Mouse (Mus musculus) embryonic facial prominence, embryonic 14.5 days (tissue): ENCODE measurements around the gene Fbxo31. TPM values are rescaled to one million over a fixed set of nuclear protein-coding genes. Genes with fewer than 3 reads are reported as not detected.

Experiments
- ATAC-seq: fragments of 200-750 bp; cut with Nextera tagmentation; 2 replicates; pipeline ENCODE4 v1.8.0; 2017; ENCODE audit warnings: low read depth, moderate number of reproducible peaks, moderate TSS enrichment
- DNase-seq: peaks from one replicate; pipeline ENCODE4 v3.0.0-alpha.2; 2015; ENCODE audit warnings: low spot score
- H3K27ac ChIP-seq: fragments of 300-500 bp; sonication (generic); replicated peaks from 2 replicates; pipeline ENCODE4 v1.5.1; 2014; ENCODE audit warnings: low read depth, mild to moderate bottlenecking, low read length, moderate library complexity
- H3K27me3 ChIP-seq: fragments of 300-500 bp; sonication (generic); replicated peaks from 2 replicates; pipeline ENCODE4 v1.6.1; 2014; ENCODE audit warnings: low read length; ENCODE audit not compliant: control insufficient read depth, insufficient read depth
- H3K36me3 ChIP-seq: fragments of 300-500 bp; sonication (generic); 2 replicates; pipeline ENCODE4 v1.6.1; 2014; ENCODE audit warnings: low read length, mixed read lengths; ENCODE audit not compliant: control insufficient read depth, insufficient read depth
- H3K4me1 ChIP-seq: fragments of 300-500 bp; sonication (generic); 2 replicates; pipeline ENCODE4 v1.6.1; 2014; ENCODE audit warnings: antibody characterized with exemption, low read length; ENCODE audit not compliant: control insufficient read depth, insufficient read depth
- H3K4me2 ChIP-seq: fragments of 300-500 bp; sonication (generic); 2 replicates; pipeline ENCODE4 v1.6.1; 2014; ENCODE audit warnings: low read depth, mild to moderate bottlenecking, low read length, moderate library complexity, mixed read lengths
- H3K4me3 ChIP-seq: fragments of 300-500 bp; sonication (generic); 2 replicates; pipeline ENCODE4 v1.5.1; 2014; ENCODE audit warnings: low read depth, mild to moderate bottlenecking, low read length
- H3K9ac ChIP-seq: fragments of 300-500 bp; sonication (generic); 2 replicates; pipeline ENCODE4 v1.6.1; 2014; ENCODE audit warnings: low read depth, mild to moderate bottlenecking, low read length, moderate library complexity, mixed read lengths
- H3K9me3 ChIP-seq: fragments of 300-500 bp; sonication (generic); 2 replicates; pipeline ENCODE4 v1.6.1; 2016; ENCODE audit warnings: low read length; ENCODE audit not compliant: control insufficient read depth
- WGBS: fragments of 180-500 bp; shearing (Covaris S2); extraction: QIAGEN DNeasy Blood & Tissue Kit; methylation state at CpG from one replicate; pipeline ENCODE4 v1.1.7; 2014; 5-methylcytosine and 5-hydroxymethylcytosine counted together
- polyA plus RNA-seq: library from polyadenylated mRNA; unstranded; fragments of >200 nt; fragmentation: Nextera tagmentation; extraction: Ambion mirVana; gene quantifications from 2 replicates; pipeline ENCODE4 v1.2.1, GENCODE M21; 2014

Fbxo31 gene
- polyA plus RNA-seq, 1 experiment from 2014 or later = 15.3 TPM

DNA sequence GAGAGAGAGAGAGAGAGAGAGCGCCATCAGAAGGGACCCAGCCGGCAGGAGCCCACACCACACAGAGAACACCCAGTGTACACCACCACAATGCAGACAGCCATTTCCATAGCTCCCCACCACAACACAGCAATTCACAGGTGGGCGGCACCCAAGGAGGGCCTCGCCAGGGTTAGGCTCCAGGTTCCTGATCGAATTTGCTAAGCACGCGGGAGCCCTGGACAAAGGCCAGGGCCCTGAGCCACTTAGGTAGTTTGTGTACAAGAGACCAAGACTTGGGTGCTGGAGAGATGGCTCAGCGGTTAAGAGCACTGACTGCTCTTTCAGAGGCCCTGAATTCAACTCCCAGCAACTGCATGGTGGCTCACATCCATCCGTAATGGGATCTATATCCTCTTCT, 26.1 kb downstream of the Fbxo31 start:
- ATAC-seq = no peak
- Histone ChIP-seq H3K9me3 (no peaks in the 10 kb centered on the region), H3K27ac (no peak overlapping the region), H3K36me3 (peaks cover 52% of the 10 kb centered on the region), H3K4me2 (no peak overlapping the region), H3K4me1 (no peaks in the 10 kb centered on the region), H3K9ac (no peak overlapping the region), H3K4me3 (no peak overlapping the region), H3K27me3 (no peaks in the 10 kb centered on the region)
- WGBS = 83% methylated on average over 9 of the region's 9 CpGs
- no peak for DNase-seq

DNA sequence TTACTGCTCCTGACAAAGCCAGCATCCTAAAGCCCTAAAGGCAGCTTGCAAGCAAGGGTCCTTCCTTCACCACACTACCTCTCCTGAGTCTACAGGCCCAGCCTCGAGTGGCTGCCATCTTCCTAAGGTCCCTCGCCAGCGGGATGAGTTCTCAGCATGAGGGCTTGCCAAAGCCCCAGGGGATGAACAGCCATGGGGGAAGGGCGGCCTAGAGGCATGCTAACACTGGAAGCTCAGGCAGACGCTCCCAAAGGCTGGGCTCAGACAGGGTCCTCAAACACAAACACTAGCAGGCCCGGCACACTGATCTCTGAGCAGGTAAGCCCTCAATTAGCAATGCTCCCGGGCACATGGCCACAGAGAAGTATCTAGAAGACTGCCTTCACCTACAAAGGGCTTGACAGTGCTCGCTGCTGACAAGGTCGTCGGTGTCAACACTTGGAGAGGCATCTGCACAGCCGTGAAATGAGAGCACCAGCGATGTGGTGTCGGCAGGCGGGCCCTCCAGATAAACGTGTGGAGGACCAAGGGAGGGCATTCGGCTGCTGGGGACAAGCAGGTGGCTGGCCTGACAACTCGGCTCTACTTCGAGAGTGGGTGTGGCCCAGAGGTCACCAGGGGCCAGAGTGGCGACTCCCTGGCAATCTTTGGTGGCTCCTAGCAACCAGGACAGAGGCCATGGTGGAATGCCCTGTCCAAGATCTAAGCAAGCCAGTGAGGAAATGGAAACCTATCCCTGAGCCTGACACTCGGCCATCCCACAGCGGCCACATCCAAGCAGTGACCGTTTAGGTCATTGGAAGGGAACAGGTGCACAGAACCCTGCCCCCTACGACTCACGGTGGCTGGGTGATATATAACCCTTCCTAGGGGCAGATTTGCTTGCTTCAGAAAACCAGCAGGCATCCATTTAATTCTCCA, 27.3 kb downstream of the Fbxo31 start:
- ATAC-seq = no peak
- Histone ChIP-seq H3K36me3 (peaks cover 52% of the 10 kb centered on the region), H3K27ac (no peak overlapping the region), H3K4me3 (no peak overlapping the region), H3K9me3 (no peaks in the 10 kb centered on the region), H3K4me1 (no peaks in the 10 kb centered on the region), H3K27me3 (no peaks in the 10 kb centered on the region), H3K9ac (no peak overlapping the region), H3K4me2 (no peak overlapping the region)
- WGBS = 71% methylated on average over 24 of the region's 24 CpGs
- DNase-seq = no peak

DNA sequence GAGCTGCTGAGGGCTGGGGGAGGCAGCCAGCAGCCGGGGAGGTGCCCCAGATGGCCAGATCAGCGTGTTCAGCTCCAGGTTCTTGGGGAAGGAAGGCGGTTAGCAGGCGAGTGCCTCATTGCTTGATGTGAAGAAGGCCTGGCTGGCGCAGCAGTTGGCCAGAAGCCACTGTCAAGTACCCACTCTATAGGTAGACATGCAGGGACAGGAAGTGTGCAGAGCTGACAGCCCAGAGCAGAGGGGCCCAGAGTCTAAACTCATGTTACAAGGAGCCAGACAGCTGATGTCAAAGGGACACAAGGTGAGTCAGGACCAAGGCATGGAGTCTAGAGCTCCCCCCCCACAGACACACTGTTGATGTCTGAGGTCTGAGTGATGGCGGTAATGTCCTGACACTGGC, 28.6 kb downstream of the Fbxo31 start:
- Histone ChIP-seq H3K4me3 (no peak overlapping the region), H3K27ac (no peak overlapping the region), H3K4me2 (no peak overlapping the region), H3K9ac (no peak overlapping the region), H3K9me3 (no peaks in the 10 kb centered on the region), H3K27me3 (no peaks in the 10 kb centered on the region), H3K36me3 (peaks cover 47% of the 10 kb centered on the region), H3K4me1 (no peaks in the 10 kb centered on the region)
- no peak for ATAC-seq
- WGBS = 92% methylated on average over 6 of the region's 6 CpGs
- no peak for DNase-seq

DNA sequence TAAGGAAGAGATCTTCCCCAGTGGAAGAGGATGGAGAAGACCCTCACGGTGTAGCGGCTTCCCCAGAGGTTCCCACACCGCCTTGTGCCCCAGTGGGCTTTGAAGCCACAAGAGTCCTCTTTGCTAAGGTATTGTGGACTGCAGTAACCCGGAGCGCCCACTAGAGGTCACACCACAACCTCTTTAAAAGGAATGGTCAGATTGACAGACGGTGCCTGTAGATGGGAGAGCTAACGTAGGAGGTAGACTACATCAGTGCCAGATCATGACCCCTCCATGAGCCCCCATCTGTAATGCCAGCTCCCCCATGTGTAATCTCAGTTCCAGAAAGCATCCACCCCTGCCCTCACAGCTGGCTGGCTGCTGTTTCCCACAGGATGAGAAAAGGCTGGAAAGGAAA, 31.5 kb downstream of the Fbxo31 start:
- no peak overlapping the region for H3K4me2 ChIP-seq
- peaks cover 22% of the 10 kb centered on the region; the same call in 1 of the 2 replicates for H3K36me3 ChIP-seq
- H3K9me3 ChIP-seq = no peaks in the 10 kb centered on the region
- no peak overlapping the region for H3K4me3 ChIP-seq
- ATAC-seq (peak; percentile 50; the same call in 1 of the 2 replicates), DNase-seq (peak; percentile 75)
- H3K9ac ChIP-seq = no peak overlapping the region
- H3K27me3 ChIP-seq = no peaks in the 10 kb centered on the region
- H3K27ac ChIP-seq = no peak overlapping the region
- 7% methylated on average over 7 of the region's 7 CpGs for WGBS
- no peaks in the 10 kb centered on the region for H3K4me1 ChIP-seq

DNA sequence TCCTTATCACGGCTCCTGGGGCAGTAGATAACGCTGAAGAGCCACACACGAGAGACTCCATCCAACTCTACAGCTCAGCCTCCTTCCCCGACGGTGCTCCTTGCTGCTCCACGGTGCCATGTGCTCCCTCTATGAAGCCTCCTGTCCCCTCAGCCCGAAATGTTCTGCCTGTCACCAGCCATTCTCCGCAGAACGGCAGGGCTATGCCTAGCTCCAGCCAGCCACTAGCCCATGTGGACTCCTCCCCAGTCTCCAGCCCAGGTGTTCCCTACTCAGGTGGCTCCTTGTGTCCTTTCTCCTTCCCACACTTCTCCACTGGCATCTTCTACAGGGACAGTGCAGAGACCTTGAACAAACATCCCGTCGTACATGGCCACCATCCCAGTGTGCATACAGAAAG, 33.7 kb downstream of the Fbxo31 start:
- H3K9ac ChIP-seq = no peak overlapping the region
- no peak overlapping the region for H3K27ac ChIP-seq
- no peaks in the 10 kb centered on the region for H3K4me1 ChIP-seq
- H3K27me3 ChIP-seq = no peaks in the 10 kb centered on the region
- 74% methylated on average over 11 of the region's 11 CpGs for WGBS
- H3K9me3 ChIP-seq = 0 out of 2 replicates have a peak, but pooled peaks cover 4% of the 10 kb centered on the region
- DNase-seq (no peak), ATAC-seq (no peak)
- H3K36me3 ChIP-seq = peaks cover 7% of the 10 kb centered on the region; the same call in 1 of the 2 replicates
- H3K4me3 ChIP-seq = no peak overlapping the region
- H3K4me2 ChIP-seq = no peak overlapping the region

DNA sequence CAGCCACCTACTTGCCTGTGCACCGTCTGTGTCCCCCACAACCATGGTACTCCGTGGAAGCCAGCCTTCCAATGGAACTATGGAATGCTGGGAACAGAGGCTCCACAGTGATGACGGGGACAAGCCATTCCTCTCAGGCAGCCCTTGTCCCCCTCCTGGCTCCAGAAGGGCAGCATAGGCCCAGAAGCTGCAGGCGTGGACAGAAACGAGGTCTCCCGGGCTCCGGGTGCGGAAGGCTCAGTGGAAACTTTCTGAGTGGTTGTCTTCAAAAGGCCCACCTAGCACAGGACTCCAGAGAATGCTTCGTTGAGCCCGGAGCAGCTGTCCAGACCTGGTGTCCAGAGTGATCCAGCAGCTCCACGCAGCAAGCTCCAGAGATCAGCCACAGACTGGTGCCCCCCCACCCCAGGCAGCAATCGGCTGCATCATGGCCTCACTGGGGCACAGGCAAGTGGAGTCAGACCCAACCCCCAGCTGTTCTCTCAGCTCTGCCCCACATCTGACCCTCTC, 34.3 kb downstream of the Fbxo31 start, which contains the start of gene 1700018B08Rik:
Gene 1700018B08Rik, minus strand, starts transcription at position 45 of the 510 bp plus-strand sequence.
- ATAC-seq (no peak), DNase-seq (no peak)
- Histone ChIP-seq H3K4me1 (no peaks in the 10 kb centered on the region), H3K36me3 (peaks cover 2% of the 10 kb centered on the region; the same call in 1 of the 2 replicates), H3K27me3 (no peaks in the 10 kb centered on the region), H3K27ac (no peak within 1 kb of the TSS), H3K4me2 (no peak within 1 kb of the TSS), H3K4me3 (no peak within 1 kb of the TSS), H3K9ac (no peak within 1 kb of the TSS), H3K9me3 (0 out of 2 replicates have a peak, but pooled peaks cover 4% of the 10 kb centered on the region)
- WGBS = 77% methylated on average over 12 of the region's 12 CpGs

DNA sequence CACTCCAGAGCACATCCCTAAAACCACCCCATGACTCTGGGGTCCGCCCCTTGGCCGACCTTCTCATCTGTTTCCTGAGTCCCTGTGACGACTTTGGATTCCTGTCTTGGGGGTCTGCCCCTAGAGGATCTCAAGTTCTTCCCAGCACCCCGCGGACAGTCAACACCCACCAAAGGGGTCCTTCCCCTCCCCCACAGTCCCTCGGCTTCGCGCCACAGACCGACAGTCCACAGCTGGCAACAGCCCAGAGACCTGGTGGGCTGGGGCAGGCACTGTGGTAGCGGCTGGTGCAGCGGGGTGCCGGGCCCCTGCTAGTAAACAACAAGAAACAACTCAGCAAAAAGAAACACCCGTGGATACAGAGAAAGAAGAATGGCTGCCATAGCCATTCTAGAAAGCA, 35.7 kb downstream of the Fbxo31 start:
- Histone ChIP-seq H3K4me1 (no peaks in the 10 kb centered on the region), H3K9me3 (0 out of 2 replicates have a peak, but pooled peaks cover 4% of the 10 kb centered on the region), H3K36me3 (no peaks in the 10 kb centered on the region), H3K9ac (no peak overlapping the region), H3K4me2 (no peak overlapping the region), H3K27ac (no peak overlapping the region), H3K27me3 (no peaks in the 10 kb centered on the region), H3K4me3 (no peak overlapping the region)
- WGBS = 69% methylated on average over 13 of the region's 13 CpGs
- ATAC-seq (no peak), DNase-seq (no peak)

DNA sequence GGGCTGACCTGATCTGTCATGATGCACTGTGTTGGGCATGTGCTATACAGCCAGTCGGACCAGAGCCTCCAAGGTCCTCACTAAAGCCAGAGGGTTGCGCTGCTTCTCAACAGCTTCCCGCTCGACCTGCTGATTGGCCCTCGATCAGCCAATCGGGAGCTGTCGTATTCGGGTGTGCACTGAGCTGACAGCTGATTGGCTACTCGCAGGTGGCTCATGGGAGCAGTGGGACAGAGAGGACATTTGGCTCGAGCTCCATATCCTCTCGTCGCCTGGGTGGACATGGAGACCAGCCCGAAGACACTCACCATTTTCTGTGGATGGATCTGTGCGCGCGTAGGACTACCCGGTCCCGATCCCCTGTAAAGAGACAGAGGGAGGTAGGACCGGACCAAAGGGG, 36.7 kb downstream of the Fbxo31 start:
- ATAC-seq (no peak), DNase-seq (no peak)
- H3K27ac ChIP-seq = no peak overlapping the region
- H3K36me3 ChIP-seq = no peaks in the 10 kb centered on the region
- no peaks in the 10 kb centered on the region for H3K4me1 ChIP-seq
- H3K27me3 ChIP-seq = no peaks in the 10 kb centered on the region
- 79% methylated on average over 19 of the region's 19 CpGs for WGBS
- H3K4me2 ChIP-seq = no peak overlapping the region
- H3K9me3 ChIP-seq = 0 out of 2 replicates have a peak, but pooled peaks cover 4% of the 10 kb centered on the region
- H3K4me3 ChIP-seq = no peak overlapping the region
- no peak overlapping the region for H3K9ac ChIP-seq
